ENCODE assay signal across 50 mouse cellular contexts in the genomic region with DNA sequence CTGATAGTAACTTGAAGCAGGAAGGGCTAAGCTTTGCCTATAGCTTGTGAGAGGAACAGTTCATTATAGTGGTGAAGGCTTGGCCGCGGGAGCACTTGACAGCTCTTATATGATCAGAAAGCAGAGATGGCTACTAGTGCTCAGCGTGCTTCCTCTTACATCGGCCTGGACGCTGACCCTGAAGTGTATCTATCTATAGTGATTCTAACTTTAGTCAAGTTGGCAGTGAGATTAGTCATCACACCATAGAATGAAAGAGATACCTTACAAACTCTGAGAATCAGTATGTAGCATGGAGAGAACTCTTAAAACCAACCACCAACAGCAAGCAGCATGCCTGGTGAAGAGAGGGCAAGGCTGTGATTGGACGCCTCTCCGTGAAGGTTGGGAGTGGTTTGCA. TPM values are rescaled to one million over a fixed set of nuclear protein-coding genes. Genes with fewer than 3 reads are reported as not detected.
"Had no signal": no experiment of that assay in that cellular context is flagged by ENCODE, and none has a peak within 500 bp of the region (broad histone marks: within the 10 kb centered on the region; RNA-seq: fewer than 3 reads in every experiment).

No protein-coding gene starts in this region.

- H3K27me3 ChIP-seq: heart, embryonic 13.5 days; heart, embryonic 15.5 days; hindbrain, embryonic 12.5 days; hindbrain, embryonic 13.5 days; hindbrain, embryonic 15.5 days; intestine, embryonic 15.5 days; kidney, embryonic 15.5 days had no signal

- H3K4me2 ChIP-seq: heart, embryonic 13.5 days; heart, embryonic 15.5 days; hindbrain, embryonic 12.5 days; hindbrain, embryonic 13.5 days; hindbrain, embryonic 14.5 days; hindbrain, embryonic 15.5 days; intestine, embryonic 15.5 days; kidney, embryonic 15.5 days had no signal

- H3K4me3 ChIP-seq: heart, embryonic 13.5 days; heart, embryonic 15.5 days; hindbrain, embryonic 10.5 days; hindbrain, embryonic 12.5 days; hindbrain, embryonic 13.5 days; hindbrain, embryonic 15.5 days; intestine, embryonic 15.5 days; kidney, embryonic 15.5 days; layer of hippocampus, adult 2 months; left cerebral cortex, adult 2 months had no signal

- H3K4me1 ChIP-seq: heart, embryonic 13.5 days; heart, embryonic 15.5 days; hindbrain, embryonic 10.5 days; hindbrain, embryonic 12.5 days; hindbrain, embryonic 13.5 days; hindbrain, embryonic 15.5 days; intestine, embryonic 15.5 days had no signal

- H3K9ac ChIP-seq: heart, embryonic 13.5 days; heart, embryonic 15.5 days; hindbrain, embryonic 12.5 days; hindbrain, embryonic 13.5 days; hindbrain, embryonic 14.5 days; hindbrain, embryonic 15.5 days; intestine, embryonic 15.5 days; kidney, embryonic 15.5 days had no signal

- H3K27ac ChIP-seq: heart, embryonic 13.5 days; heart, embryonic 15.5 days; hindbrain, embryonic 10.5 days; hindbrain, embryonic 12.5 days; hindbrain, embryonic 13.5 days; hindbrain, embryonic 14.5 days; hindbrain, embryonic 15.5 days; hindbrain, postnatal 0 days; intestine, embryonic 15.5 days; kidney, embryonic 15.5 days; kidney, postnatal 0 days; layer of hippocampus, adult 2 months; left cerebral cortex, adult 2 months had no signal

- H3K9me3 ChIP-seq: heart, embryonic 13.5 days; heart, embryonic 15.5 days; hindbrain, embryonic 10.5 days; hindbrain, embryonic 12.5 days; hindbrain, embryonic 13.5 days; hindbrain, embryonic 15.5 days; intestine, embryonic 15.5 days; kidney, embryonic 15.5 days had no signal

- DNase-seq: heart, postnatal 10 days; heart, postnatal 14 days; heart, postnatal 36 days; heart, postnatal 4 days; kidney, adult 11 months; kidney, adult 18-20 months; kidney, adult 2 months; kidney, adult 8-10 months; kidney, adult 9 months; kidney, postnatal 10 days; kidney, postnatal 14 days; kidney, postnatal 25 days; kidney, postnatal 36 days; kidney, postnatal 4 days; layer of hippocampus, adult 9-11 months; layer of hippocampus, postnatal 36 days had no signal

RNA-seq across cellular contexts. Expression of a gene that starts 15.0 kb away (rescaled TPM):
- total RNA-seq: heart, postnatal 10 days; heart, postnatal 14 days; heart, postnatal 25 days; heart, postnatal 36 days; heart, postnatal 4 days; hematopoietic stem cell, adult 5-6 weeks; hindbrain, postnatal 0 days; layer of hippocampus, adult 18-20 months; layer of hippocampus, adult 2 months; layer of hippocampus, adult 8-10 months; layer of hippocampus, postnatal 10 days; layer of hippocampus, postnatal 14 days; layer of hippocampus, postnatal 25 days; layer of hippocampus, postnatal 36 days; left cerebral cortex, adult 18-20 months; left cerebral cortex, adult 2 months; left cerebral cortex, adult 8-10 months had no signal
- polyA plus RNA-seq: heart, embryonic 14.5 days; heart, embryonic 15.5 days; heart, embryonic 16.5 days; hindbrain, embryonic 11.5 days; hindbrain, embryonic 12.5 days; hindbrain, embryonic 13.5 days; hindbrain, embryonic 14.5 days; hindbrain, embryonic 15.5 days; hindbrain, embryonic 16.5 days; hindbrain, postnatal 0 days; inflammation-experienced regulatory T-cells, adult 6 months; intestine, embryonic 14.5 days; intestine, embryonic 15.5 days; intestine, embryonic 16.5 days; intestine, postnatal 0 days; kidney, embryonic 14.5 days; kidney, embryonic 15.5 days; kidney, embryonic 16.5 days had no signal

RNA-seq across cellular contexts. Expression of a gene that starts 23.3 kb away (rescaled TPM):
- total RNA-seq: heart, postnatal 36 days; hematopoietic stem cell, adult 5-6 weeks; hindbrain, postnatal 0 days; layer of hippocampus, adult 18-20 months; layer of hippocampus, adult 2 months; layer of hippocampus, adult 8-10 months; layer of hippocampus, postnatal 14 days; layer of hippocampus, postnatal 25 days; layer of hippocampus, postnatal 36 days; left cerebral cortex, adult 18-20 months; left cerebral cortex, adult 2 months had no signal
- polyA plus RNA-seq: heart, embryonic 13.5 days; heart, embryonic 14.5 days; heart, embryonic 15.5 days; heart, postnatal 0 days; hindbrain, embryonic 10.5 days; hindbrain, embryonic 11.5 days; hindbrain, embryonic 12.5 days; hindbrain, embryonic 13.5 days; hindbrain, embryonic 14.5 days; hindbrain, embryonic 15.5 days; hindbrain, embryonic 16.5 days; hindbrain, postnatal 0 days; inflammation-experienced regulatory T-cells, adult 6 months; intestine, embryonic 14.5 days; intestine, embryonic 15.5 days; intestine, embryonic 16.5 days; intestine, postnatal 0 days; kidney, embryonic 14.5 days; kidney, embryonic 15.5 days; kidney, embryonic 16.5 days; large intestine, adult 2 months had no signal

RNA-seq across cellular contexts. Expression of a gene that starts 53.4 kb away (rescaled TPM):
- total RNA-seq: hematopoietic stem cell, adult 5-6 weeks had no signal
- polyA plus RNA-seq: hindbrain, embryonic 11.5 days; inflammation-experienced regulatory T-cells, adult 6 months had no signal
